Mouse (Mus musculus): ENCODE measurements at regions not wholly inside any gene's neighbourhood (a gene's known extent, or its start where the extent isn't known, plus 50 kb on each side); places are given as distances from the start of the nearest gene placed in this dataset.

DNA sequence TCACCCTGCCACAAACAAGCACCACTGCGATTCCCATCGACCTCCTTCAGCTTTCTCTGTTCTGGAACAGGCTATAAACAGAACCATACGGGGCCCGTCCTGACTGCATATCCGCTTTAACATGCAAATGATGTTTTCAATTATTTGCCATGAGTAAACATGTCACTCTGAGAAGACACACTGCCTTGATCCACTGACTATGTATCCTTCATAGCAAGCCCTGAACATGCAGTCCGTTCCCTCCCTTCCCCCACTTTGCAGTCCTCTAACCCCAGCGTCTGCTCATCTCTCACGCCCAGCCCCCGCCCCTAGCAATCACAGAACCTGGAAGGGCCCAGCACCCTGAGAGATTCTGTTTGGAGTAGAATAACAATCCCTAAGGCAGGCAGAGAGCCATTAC, 89.4 kb upstream of the Rybp start:
- 21% methylated on average over 9 of the region's 9 CpGs for WGBS
- peaks cover 7% of the 10 kb centered on the region; the same call in 1 of the 2 replicates for H3K27me3 ChIP-seq
- H3K4me1 ChIP-seq: peaks cover 28% of the 10 kb centered on the region

DNA sequence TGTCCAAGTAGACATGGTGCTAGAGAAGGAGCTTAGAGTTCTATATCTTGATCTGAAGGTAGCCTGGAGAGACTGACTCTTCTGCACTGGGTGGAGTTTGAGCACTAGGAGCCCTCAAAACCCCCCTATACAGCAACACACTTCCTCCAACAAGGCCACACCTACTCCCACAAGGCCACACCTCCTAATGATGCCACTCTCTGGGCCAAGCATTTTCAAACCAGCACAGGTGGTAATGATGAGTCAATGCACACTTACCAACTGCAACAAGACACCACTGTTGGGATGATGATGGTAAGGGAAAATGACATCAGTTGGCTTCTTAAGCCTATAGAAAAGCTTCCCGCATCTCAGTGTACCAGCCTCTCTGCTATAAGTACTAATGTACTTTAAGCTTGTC, 83.5 kb upstream of the Rybp start:
- Histone ChIP-seq H3K9ac (no peak overlapping the region), H3K36me3 (no peaks in the 10 kb centered on the region), H3K27me3 (peaks cover 7% of the 10 kb centered on the region), H3K9me3 (replicated peaks) (peaks cover 11% of the 10 kb centered on the region), H3K4me3 (no peak overlapping the region), H3K27ac (no peak overlapping the region), H3K4me2 (replicated peaks) (no peak overlapping the region), H3K4me1 (no peaks in the 10 kb centered on the region)
- no peak for ATAC-seq (ENCODE audit: low FRiP score)
- 97% methylated on average over 1 of the region's 1 CpGs for WGBS

More for the DNA sequence above, 89.4 kb upstream of the Rybp start:
- Histone ChIP-seq H3K9ac (no peak overlapping the region), H3K27ac (no peak overlapping the region), H3K36me3 (no peaks in the 10 kb centered on the region), H3K9me3 (replicated peaks) (peaks cover 12% of the 10 kb centered on the region), H3K4me3 (no peak overlapping the region), H3K4me2 (replicated peaks) (no peak overlapping the region)
- ATAC-seq (ENCODE audit: low FRiP score): no peak

DNA sequence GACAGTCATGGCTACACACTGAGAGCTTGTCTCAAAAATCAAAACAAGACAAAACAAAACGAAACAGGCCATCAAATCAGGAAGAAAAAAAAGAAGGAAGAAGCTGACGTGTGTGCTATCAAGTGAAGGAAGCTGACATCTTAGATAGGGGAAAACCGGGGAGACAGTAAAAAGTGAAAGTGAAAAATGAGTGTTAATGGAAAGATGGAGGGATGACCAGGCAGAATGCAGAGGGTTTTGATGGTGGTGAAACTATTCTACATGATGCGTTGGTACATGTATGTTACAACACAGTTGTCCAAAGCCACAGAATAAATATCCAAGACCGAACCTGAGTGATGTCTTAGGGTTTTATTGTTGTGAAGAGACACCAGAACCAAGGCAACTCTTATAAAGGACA, 83.1 kb upstream of the Rybp start:
- no peaks in the 10 kb centered on the region for H3K36me3 ChIP-seq
- H3K9me3 ChIP-seq (replicated peaks): peaks cover 6% of the 10 kb centered on the region
- H3K27me3 ChIP-seq: peaks cover 5% of the 10 kb centered on the region
- no peak for ATAC-seq (ENCODE audit: low FRiP score)
- WGBS: 86% methylated on average over 5 of the region's 5 CpGs
- no peak overlapping the region for H3K27ac ChIP-seq
- no peak overlapping the region for H3K9ac ChIP-seq
- no peak overlapping the region for H3K4me3 ChIP-seq
- no peak overlapping the region for H3K4me2 ChIP-seq (replicated peaks)
- H3K4me1 ChIP-seq: no peaks in the 10 kb centered on the region

DNA sequence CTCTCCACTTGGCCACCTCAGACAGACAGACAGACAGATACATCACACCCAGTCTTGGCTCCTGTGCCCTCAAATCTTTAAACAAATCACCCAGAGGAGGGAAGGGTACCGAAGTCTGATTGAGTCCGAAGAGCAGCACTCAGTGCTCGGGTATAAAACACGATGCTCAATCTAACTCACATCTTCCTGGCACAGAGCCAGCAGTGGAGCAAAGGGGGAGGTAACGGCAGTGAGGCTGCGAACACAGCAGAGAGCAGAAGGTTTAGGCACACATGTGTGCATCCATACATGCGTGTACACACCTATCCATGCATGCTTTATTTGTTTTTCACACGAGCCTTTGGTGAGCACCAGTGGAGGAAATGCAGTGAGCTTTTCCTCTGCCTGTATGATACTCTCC, 78.9 kb upstream of the Rybp start:
- Histone ChIP-seq H3K9ac (no peak overlapping the region), H3K9me3 (replicated peaks) (no peaks in the 10 kb centered on the region), H3K4me2 (replicated peaks) (no peak overlapping the region), H3K27me3 (no peaks in the 10 kb centered on the region; the same call in 1 of the 2 replicates), H3K36me3 (no peaks in the 10 kb centered on the region), H3K4me1 (no peaks in the 10 kb centered on the region), H3K4me3 (no peak overlapping the region), H3K27ac (no peak overlapping the region)
- 74% methylated on average over 8 of the region's 8 CpGs for WGBS
- no peak for ATAC-seq (ENCODE audit: low FRiP score)

DNA sequence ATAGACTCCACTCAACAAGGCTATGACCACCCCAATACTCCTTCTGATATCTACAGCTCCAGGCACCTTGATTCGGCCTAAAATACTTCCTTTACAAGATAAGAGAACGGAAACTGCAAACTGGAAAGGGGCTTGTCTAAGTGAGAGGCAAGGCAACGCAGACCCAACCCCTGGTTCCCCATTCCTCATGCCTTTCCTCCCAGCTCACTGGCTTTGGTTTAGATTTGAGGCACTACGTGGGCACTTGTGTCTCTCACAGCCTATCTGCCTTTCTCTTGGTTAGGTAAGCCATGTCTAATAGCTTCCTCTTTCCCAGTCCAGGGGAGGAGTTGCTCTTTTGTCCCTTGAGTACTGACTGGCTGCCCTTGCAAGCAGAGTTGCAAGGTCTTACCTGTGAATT, 78.5 kb upstream of the Rybp start:
- H3K36me3 ChIP-seq: no peaks in the 10 kb centered on the region
- 92% methylated on average over 4 of the region's 4 CpGs for WGBS
- no peak for ATAC-seq (ENCODE audit: low FRiP score)
- H3K4me1 ChIP-seq: no peaks in the 10 kb centered on the region
- H3K27ac ChIP-seq: no peak overlapping the region
- no peak overlapping the region for H3K9ac ChIP-seq
- H3K4me2 ChIP-seq (replicated peaks): no peak overlapping the region
- no peak overlapping the region for H3K4me3 ChIP-seq
- H3K9me3 ChIP-seq (replicated peaks): no peaks in the 10 kb centered on the region
- H3K27me3 ChIP-seq: no peaks in the 10 kb centered on the region; the same call in 1 of the 2 replicates

DNA sequence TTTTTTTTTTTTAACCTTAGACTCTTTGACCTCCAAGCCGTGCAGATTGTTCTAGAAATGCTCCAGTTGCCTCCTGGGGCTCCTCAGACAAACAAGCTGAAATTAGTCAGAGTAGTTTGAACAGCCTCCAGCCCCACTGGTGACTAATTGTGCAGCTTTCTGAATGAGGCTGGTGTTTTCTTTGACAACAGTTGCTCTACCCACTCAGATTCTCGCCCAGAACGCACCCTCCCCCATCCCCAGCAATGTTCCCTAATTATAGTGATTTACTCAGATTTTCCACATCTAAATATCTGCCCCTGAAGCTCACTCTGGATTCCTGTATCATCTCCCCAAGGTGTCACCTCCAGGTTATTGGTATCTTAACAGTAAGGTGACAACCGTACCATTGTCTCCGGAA, 76.4 kb upstream of the Rybp start:
- H3K36me3 ChIP-seq: no peaks in the 10 kb centered on the region
- H3K4me1 ChIP-seq: no peaks in the 10 kb centered on the region
- no peaks in the 10 kb centered on the region for H3K9me3 ChIP-seq (replicated peaks)
- H3K9ac ChIP-seq: no peak overlapping the region
- H3K4me3 ChIP-seq: no peak overlapping the region
- no peak overlapping the region for H3K27ac ChIP-seq
- H3K27me3 ChIP-seq: no peaks in the 10 kb centered on the region; the same call in 1 of the 2 replicates
- no peak overlapping the region for H3K4me2 ChIP-seq (replicated peaks)
- ATAC-seq (ENCODE audit: low FRiP score): no peak
- WGBS: 70% methylated on average over 5 of the region's 5 CpGs

DNA sequence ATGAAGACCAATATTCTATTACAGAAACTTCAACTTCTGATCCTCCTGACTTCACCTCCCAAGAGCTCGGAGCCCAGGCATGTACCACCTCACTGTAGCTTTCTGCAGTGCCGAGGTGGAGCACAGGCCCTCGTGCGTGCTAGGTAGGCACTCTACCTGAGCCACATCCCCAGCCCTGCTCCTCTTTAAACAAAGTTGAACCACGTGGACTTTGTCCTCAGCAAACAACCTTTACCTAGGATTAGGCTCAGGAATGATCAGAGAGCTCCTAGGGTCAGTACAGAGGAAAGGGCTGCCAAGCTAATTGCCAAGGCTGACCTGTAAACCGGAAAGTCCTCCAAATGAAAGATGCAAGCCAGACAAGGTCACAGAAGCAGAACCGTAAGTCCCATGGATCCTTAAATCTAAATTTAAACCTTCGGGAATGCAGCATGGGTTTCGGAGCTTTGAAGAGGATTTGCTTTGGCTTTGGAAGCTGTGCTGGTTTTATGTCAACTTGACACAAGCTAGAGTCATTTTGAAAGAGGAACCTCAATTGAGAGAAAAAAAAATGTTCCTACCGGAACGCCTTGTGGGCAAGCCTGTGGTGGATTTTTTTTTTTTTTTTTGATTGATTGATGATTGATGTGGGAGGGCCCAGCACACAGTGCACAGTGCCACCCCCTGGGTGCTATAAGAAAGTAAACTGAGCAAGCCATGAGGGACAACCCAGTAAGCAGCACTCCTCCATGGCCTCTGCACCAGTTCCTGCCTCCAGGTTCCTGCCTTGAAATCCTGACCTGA, 69.5 kb upstream of the Rybp start:
- Histone ChIP-seq H3K4me3 (no peak overlapping the region), H3K36me3 (no peaks in the 10 kb centered on the region), H3K9me3 (replicated peaks) (no peaks in the 10 kb centered on the region), H3K4me2 (replicated peaks) (no peak overlapping the region), H3K27me3 (no peaks in the 10 kb centered on the region), H3K4me1 (no peaks in the 10 kb centered on the region), H3K27ac (no peak overlapping the region), H3K9ac (no peak overlapping the region)
- 84% methylated on average over 11 of the region's 11 CpGs for WGBS
- no peak for ATAC-seq (ENCODE audit: low FRiP score)

DNA sequence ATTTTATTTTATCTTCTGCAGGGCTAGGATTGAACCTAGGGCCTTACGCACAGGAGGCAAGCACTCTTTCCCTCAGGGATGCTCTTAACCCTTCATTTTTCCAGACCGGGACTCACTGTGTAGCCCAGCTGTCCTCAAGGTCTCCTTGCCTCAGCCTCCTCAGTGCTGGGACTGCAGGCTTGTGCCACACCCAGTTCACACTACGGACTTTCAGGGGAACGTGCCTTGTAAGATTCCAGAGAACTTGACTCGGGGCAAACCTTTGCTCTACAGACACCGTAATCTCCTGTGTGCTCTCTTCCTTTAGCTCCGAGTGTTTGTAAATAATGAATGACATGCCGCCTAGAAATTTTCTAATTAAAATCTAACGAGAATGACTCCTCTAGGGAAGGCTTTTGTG, 68.6 kb upstream of the Rybp start:
- H3K27ac ChIP-seq: no peak overlapping the region
- no peak for ATAC-seq (ENCODE audit: low FRiP score)
- no peak overlapping the region for H3K4me3 ChIP-seq
- no peaks in the 10 kb centered on the region for H3K4me1 ChIP-seq
- 84% methylated on average over 9 of the region's 9 CpGs for WGBS
- no peaks in the 10 kb centered on the region for H3K9me3 ChIP-seq (replicated peaks)
- no peaks in the 10 kb centered on the region for H3K27me3 ChIP-seq
- H3K36me3 ChIP-seq: no peaks in the 10 kb centered on the region
- no peak overlapping the region for H3K4me2 ChIP-seq (replicated peaks)
- H3K9ac ChIP-seq: no peak overlapping the region

DNA sequence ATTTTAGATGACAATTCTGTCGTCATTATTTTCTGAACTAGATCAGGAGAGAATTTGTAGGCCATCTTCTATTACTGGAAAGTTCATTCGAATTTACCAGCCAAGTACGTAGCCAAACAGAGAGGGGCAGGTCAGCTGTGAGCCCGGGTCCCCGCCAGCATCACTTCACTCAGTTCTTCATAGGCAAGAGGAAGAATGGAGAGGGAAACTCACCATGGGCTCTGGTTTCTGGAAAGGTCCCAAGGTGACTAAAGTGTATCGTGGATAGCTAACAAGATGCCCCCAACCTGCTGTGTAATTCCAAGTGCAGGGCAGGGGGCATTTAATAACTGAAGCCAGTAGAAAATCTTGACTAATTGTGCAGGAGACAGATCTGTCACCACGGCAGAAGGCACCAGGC, 60.2 kb upstream of the Rybp start:
- Histone ChIP-seq H3K9me3 (replicated peaks) (no peaks in the 10 kb centered on the region), H3K27me3 (no peaks in the 10 kb centered on the region), H3K27ac (no peak overlapping the region), H3K4me1 (0 out of 2 replicates have a peak, but pooled peaks cover 2% of the 10 kb centered on the region), H3K4me3 (no peak overlapping the region), H3K4me2 (replicated peaks) (no peak overlapping the region), H3K9ac (no peak overlapping the region), H3K36me3 (no peaks in the 10 kb centered on the region)
- WGBS: 83% methylated on average over 7 of the region's 7 CpGs
- no peak for ATAC-seq (ENCODE audit: low FRiP score)

DNA sequence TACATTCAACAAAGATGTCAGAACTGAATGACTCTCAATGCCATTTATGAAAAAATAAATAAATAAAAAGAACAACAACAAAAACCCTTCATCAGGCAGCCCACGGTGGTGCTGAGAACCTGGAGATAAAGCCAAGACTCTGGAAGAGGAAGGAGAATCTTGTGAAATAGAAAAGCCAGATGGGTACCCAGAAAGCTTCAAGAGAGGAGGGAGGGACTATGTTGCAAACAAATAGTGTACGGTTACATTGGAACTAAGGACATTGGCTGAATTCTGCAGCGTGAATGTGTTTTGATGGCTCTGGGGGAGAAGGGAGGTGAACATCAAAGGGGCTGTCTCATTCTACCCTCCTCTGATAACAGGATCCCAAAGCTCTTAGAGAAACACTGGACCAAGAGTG, 57.8 kb upstream of the Rybp start:
- 81% methylated on average over 3 of the region's 3 CpGs for WGBS
- Histone ChIP-seq H3K36me3 (no peaks in the 10 kb centered on the region), H3K27me3 (no peaks in the 10 kb centered on the region), H3K4me2 (replicated peaks) (no peak overlapping the region), H3K4me3 (no peak overlapping the region), H3K9ac (no peak overlapping the region), H3K9me3 (replicated peaks) (no peaks in the 10 kb centered on the region), H3K4me1 (0 out of 2 replicates have a peak, but pooled peaks cover 2% of the 10 kb centered on the region), H3K27ac (no peak overlapping the region)
- no peak for ATAC-seq (ENCODE audit: low FRiP score)

DNA sequence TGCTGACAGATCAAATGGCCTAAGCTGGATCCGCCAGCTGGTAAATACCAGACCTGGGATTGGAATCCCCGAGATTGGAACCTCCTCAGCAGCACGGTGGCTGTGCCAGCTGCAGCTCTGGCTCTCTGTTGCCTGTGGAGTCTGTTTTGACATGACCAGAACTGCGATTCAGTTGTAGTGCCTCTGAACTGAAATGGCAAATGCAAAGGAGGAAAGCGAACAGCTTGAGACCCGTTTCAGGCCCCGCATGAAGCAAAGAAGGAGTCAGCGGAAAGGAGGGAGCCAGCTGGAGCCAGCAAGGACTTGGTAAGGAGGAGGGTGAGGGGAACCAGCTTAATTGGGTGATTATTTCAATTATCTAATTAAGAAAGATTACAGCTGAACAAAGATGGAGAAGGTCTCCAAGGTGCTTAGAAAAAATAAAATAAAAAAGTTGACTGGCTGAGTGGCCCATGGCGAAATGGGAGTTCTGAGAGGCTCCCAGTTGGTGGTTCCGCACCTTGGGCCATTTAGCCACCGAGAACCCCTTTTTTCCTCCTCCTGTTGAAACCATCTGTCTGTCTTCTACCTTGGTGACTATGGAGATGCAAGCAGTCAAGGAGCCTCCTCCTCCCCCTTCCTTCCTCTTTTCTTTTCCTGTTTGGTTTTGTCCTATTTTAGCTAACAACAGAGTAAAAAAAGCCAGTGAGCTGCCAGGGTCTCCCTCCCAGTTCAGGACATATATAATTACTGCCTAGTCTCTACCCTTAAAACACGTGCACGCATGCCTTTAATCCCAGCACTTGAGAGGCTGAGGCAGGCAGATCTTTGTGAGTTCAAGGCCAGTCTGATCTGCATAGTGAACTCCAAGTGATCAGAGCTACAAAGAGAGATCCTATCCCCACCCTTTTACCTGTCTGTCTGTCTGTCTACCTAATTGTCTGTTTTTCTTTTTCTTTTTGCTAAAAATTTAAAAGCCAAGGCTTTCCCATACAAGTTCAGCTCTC, 54.3 kb upstream of the Rybp start:
- H3K9ac ChIP-seq: no peak overlapping the region
- ATAC-seq (ENCODE audit: low FRiP score): no peak
- no peaks in the 10 kb centered on the region for H3K36me3 ChIP-seq
- H3K4me2 ChIP-seq (replicated peaks): no peak overlapping the region
- H3K4me1 ChIP-seq: peaks cover 5% of the 10 kb centered on the region
- H3K9me3 ChIP-seq (replicated peaks): no peaks in the 10 kb centered on the region
- H3K27ac ChIP-seq: no peak overlapping the region
- no peak overlapping the region for H3K4me3 ChIP-seq
- H3K27me3 ChIP-seq: peaks cover 12% of the 10 kb centered on the region
- 61% methylated on average over 13 of the region's 13 CpGs for WGBS

DNA sequence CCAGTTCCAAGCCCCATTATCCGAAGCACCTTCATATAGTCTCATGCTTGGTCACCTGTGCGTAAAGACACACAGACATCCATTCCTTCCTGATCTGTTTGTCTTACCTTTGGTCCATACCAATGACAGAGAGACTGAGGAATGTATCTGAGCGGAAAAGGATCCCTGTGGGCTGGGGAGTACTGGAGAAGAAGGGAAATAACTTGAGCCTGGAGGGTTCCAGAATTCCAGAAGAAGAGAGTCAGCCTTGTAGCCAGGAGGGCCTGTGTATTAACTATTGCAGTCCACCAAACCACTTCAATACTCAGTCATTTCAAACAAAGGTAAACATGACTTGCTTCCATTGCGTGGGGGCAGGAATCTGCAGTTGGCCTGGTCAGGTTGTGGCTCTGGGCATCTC, 51.0 kb upstream of the Rybp start:
- H3K27ac ChIP-seq: no peak overlapping the region
- no peak overlapping the region for H3K4me2 ChIP-seq (replicated peaks)
- no peak overlapping the region for H3K4me3 ChIP-seq
- H3K27me3 ChIP-seq: peaks cover 22% of the 10 kb centered on the region
- no peaks in the 10 kb centered on the region for H3K36me3 ChIP-seq
- ATAC-seq (ENCODE audit: low FRiP score): no peak
- no peaks in the 10 kb centered on the region for H3K9me3 ChIP-seq (replicated peaks)
- no peak overlapping the region for H3K9ac ChIP-seq
- H3K4me1 ChIP-seq: peaks cover 25% of the 10 kb centered on the region
- 91% methylated on average over 4 of the region's 4 CpGs for WGBS

Data from hindbrain, embryonic 12.5 days (tissue).